Mouse (Mus musculus) intestine, embryonic 16.5 days (tissue): ENCODE data around the gene E2f6. TPM values are rescaled to one million over a fixed set of nuclear protein-coding genes. Genes with fewer than 3 reads are reported as not detected.
A peak's percentile ranks its signal among the peaks of the same experiment; 100 is the strongest.

Source experiments
- ATAC-seq: fragments of 200-750 bp; cut with Nextera tagmentation; 2 replicates; pipeline ENCODE4 v1.8.0; 2017; ENCODE audit warnings: moderate TSS enrichment, moderate library complexity
- H3K27ac ChIP-seq: fragments of 300-500 bp; sonication (generic); 2 replicates; pipeline ENCODE4 v1.5.1; 2014; ENCODE audit warnings: mild to moderate bottlenecking, low read length
- H3K27me3 ChIP-seq: fragments of 300-500 bp; sonication (generic); replicated peaks from 2 replicates; pipeline ENCODE4 v1.6.1; 2014; ENCODE audit warnings: low read length, control low read depth, mixed read lengths; ENCODE audit not compliant: control insufficient read depth, insufficient read depth
- H3K36me3 ChIP-seq: fragments of 300-500 bp; sonication (generic); 2 replicates; pipeline ENCODE4 v1.6.1; 2014; ENCODE audit warnings: low read length, control low read depth; ENCODE audit not compliant: control insufficient read depth, insufficient read depth
- H3K4me1 ChIP-seq: fragments of 300-500 bp; sonication (generic); 2 replicates; pipeline ENCODE4 v1.6.1; 2014; ENCODE audit warnings: low read length, control low read depth, mixed read lengths; ENCODE audit not compliant: control insufficient read depth, insufficient read depth
- H3K4me2 ChIP-seq: fragments of 300-500 bp; sonication (generic); 2 replicates; pipeline ENCODE4 v1.6.1; 2014; ENCODE audit warnings: low read depth, low read length, control low read depth
- H3K4me3 ChIP-seq: fragments of 300-500 bp; sonication (generic); 2 replicates; pipeline ENCODE4 v1.5.1; 2014; ENCODE audit warnings: mild to moderate bottlenecking, low read length
- H3K9ac ChIP-seq: fragments of 300-500 bp; sonication (generic); 2 replicates; pipeline ENCODE4 v1.6.1; 2014; ENCODE audit warnings: low read depth, low read length
- H3K9me3 ChIP-seq: fragments of 300-500 bp; sonication (generic); 2 replicates; pipeline ENCODE4 v1.6.1; 2016; ENCODE audit warnings: low read length, control low read depth; ENCODE audit not compliant: control insufficient read depth
- WGBS: fragments of 180-500 bp; shearing (Covaris S2); extraction: QIAGEN DNeasy Blood & Tissue Kit; methylation state at CpG from one replicate; pipeline ENCODE4 v1.1.7; 2014; 5-methylcytosine and 5-hydroxymethylcytosine counted together
- polyA plus RNA-seq: library from polyadenylated mRNA; unstranded; fragments of >200 nt; fragmentation: Nextera tagmentation; extraction: Ambion mirVana; gene quantifications from 2 replicates; pipeline ENCODE4 v1.2.1, GENCODE M21; 2015

The E2f6 gene
- polyA plus RNA-seq: 28.9 and 29.5 TPM in 2 replicates

DNA sequence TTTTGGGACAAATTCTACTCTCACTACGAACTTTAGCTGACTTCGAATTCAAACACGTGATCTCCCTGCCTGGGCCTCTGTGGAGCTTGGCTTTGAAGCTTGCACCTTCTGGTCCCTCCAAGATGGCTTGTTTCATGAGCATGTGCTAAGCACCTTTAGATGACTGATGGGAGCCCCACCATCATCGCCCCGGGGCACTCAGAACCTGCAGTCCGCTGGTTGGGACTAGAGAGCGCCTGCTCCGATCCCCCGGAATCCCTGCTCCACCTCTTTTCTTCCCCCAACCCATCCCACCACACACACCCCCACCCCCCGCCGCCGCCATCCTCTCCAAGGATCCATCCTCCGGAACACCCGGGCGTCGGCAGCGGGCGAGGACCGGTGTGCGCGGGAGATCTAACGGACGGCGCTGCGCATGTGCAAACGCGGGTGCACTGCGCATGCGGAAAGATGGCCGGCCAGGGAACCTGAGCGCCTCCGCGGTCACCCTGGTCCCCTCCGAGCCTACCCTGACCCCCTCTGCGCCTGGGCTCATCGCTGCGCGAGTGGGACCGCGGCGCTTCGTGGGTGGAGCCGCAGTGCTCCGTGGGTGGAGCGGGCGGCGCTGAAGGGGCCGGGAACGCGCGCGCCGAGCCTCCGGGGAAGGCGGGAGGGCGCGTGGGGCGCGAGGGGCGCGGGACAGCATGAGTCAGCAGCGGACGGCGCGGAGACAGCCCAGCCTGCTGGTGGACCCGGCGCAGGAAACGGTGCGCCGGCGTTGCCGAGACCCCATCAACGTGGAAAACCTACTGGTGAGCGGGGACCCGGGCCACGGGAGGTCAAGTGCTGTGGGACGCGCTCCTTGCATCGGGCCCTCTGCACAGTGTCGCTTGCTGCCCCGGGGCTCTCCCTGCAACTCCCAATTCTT, at the start of gene E2f6:
E2f6 (plus strand) TSS at position 439 of the 907 bp plus-strand sequence.
- H3K27ac ChIP-seq: peak within 1 kb of the TSS; percentile 65; the same call in 1 of the 2 replicates

DNA sequence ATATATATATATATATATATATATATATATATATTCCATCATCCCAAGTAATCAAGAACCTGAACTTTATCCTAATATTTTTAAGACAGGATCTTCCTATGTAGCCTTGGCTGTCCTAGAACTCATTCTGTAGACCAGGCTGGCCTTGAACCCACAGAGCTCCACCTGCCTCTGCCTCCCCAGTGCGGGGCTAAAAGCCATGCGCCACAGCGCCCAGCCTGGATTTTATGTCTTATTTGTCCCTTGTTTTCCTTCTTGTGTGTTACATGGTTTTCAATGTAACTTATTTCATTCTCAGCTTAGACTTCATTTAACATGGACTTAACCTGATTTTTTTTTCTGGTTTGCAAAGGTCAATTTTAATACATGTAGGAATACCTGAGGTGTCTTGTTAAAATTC, 49.3 kb upstream of the E2f6 start:
- 96% methylated on average over 3 of the region's 3 CpGs for WGBS
- Histone ChIP-seq H3K27ac (no peak overlapping the region), H3K9ac (no peak overlapping the region), H3K36me3 (no peaks in the 10 kb centered on the region), H3K4me1 (0 out of 2 replicates have a peak, but pooled peaks cover 6% of the 10 kb centered on the region), H3K4me2 (no peak overlapping the region), H3K9me3 (no peaks in the 10 kb centered on the region), H3K27me3 (no peaks in the 10 kb centered on the region), H3K4me3 (no peak overlapping the region)
- no peak for ATAC-seq

More for the DNA sequence above, at the start of gene E2f6:
- Histone ChIP-seq H3K4me2 (peak within 1 kb of the TSS; percentile 91), H3K4me1 (no peaks in the 10 kb centered on the region; the same call in 1 of the 2 replicates), H3K36me3 (no peaks in the 10 kb centered on the region), H3K27me3 (peaks cover 2% of the 10 kb centered on the region; the same call in 1 of the 2 replicates), H3K9me3 (no peaks in the 10 kb centered on the region), H3K4me3 (peak within 1 kb of the TSS; percentile 87), H3K9ac (peak within 1 kb of the TSS; percentile 90)
- WGBS: 5% methylated on average over 80 of the region's 81 CpGs
- peak; percentile 84 for ATAC-seq

DNA sequence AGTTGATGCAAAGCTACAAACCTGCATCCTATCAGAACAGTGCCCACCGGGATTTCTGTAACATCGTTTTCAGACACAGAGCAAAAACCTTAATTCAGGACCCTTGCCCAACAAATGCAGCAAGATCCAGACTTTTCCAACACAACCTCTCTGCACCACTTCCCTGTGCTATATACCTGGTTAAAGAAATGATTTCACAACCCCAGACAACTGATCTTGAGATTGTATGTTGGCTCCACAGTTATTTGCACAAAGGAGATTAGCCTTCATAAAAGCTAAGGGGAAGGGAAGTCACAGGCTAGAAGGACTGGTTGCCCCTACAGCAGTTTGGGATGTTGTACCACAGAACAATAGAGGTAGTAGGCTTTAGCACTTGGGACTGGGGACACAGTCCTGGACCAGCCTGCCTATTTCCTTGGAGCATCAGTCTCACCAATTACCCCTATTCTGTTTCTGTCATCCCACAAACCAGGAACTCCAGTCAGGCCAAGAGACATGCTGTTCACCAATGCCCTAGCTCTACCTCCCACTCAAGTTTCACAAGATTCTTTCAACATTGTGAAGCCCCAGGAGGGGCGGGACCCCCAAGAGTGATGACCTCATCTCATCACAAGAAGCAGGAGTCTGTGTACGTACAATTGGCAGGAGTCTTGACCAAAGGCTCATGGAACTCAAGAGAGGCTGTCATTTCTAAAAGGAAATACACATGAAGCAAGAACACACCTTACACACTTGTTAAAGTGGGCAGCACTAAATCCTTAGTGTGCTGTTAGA, 46.9 kb upstream of the E2f6 start:
- H3K4me3 ChIP-seq: no peak overlapping the region

DNA sequence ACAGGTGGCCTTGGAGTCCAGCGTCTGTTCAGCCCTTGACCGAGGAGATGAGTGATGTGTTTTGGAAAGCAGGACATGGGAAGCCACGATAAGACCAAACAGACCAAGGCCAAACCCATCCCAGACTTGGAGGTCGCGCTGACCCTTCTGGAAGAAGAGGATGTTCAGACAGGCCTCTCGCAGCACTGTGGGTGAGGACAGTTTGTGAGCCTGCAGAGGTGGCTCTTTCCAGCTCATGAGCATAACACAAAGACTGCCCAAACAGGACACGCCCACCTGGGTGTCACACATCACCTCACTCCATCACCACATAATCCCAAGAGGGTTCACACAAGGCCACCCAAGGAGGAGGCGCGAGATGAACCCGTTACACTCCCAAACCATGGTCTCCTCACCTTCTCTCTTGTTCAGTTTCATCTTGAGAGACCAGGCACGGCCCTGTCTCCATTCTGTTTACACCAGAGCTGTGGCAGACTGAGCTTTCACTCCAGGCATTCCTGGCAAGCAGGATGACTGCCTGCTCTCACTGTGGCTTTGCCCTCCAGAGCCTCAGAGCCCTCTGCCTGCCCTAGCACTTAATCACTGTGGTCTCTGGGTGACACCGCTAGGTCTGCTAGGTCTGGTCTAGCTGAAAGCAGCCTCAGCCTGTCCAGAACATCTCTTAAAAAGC, 45.9 kb upstream of the E2f6 start:
- no peak overlapping the region for H3K4me2 ChIP-seq
- no peak overlapping the region for H3K4me3 ChIP-seq
- H3K27me3 ChIP-seq: no peaks in the 10 kb centered on the region
- H3K36me3 ChIP-seq: no peaks in the 10 kb centered on the region
- no peak overlapping the region for H3K9ac ChIP-seq
- 56% methylated on average over 12 of the region's 12 CpGs for WGBS
- H3K27ac ChIP-seq: no peak overlapping the region
- 0 out of 2 replicates have a peak, but pooled peaks cover 6% of the 10 kb centered on the region for H3K4me1 ChIP-seq
- H3K9me3 ChIP-seq: no peaks in the 10 kb centered on the region
- no peak for ATAC-seq

More for the DNA sequence above, 46.9 kb upstream of the E2f6 start:
- WGBS: 77% methylated on average over 4 of the region's 4 CpGs
- Histone ChIP-seq H3K27ac (no peak overlapping the region), H3K36me3 (no peaks in the 10 kb centered on the region), H3K4me1 (0 out of 2 replicates have a peak, but pooled peaks cover 6% of the 10 kb centered on the region), H3K9ac (no peak overlapping the region), H3K4me2 (no peak overlapping the region), H3K9me3 (no peaks in the 10 kb centered on the region), H3K27me3 (no peaks in the 10 kb centered on the region)
- peak; percentile 58 for ATAC-seq

DNA sequence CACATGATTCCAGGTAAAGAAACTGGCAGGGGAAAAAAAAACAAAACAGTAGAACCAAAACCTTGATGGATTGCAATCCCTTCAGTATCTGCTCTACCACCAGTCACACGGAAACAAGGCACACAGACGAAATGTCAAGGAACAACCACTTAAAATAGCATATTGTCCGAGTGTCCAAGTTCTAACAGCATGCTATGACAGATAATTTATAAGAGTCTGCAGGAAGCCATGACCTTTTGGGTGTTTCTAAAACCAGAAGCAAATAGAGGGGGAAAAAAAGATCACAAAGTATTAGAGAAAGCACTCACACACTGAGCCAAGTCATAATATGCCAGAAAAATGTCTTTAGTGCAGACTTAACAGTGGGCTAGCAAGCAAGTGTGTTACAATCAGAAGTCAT, 42.5 kb upstream of the E2f6 start:
- H3K4me2 ChIP-seq: no peak overlapping the region
- H3K27me3 ChIP-seq: no peaks in the 10 kb centered on the region
- no peak overlapping the region for H3K9ac ChIP-seq
- WGBS: 46% methylated on average over 3 of the region's 3 CpGs
- H3K4me1 ChIP-seq: 0 out of 2 replicates have a peak, but pooled peaks cover 2% of the 10 kb centered on the region
- H3K4me3 ChIP-seq: no peak overlapping the region
- H3K9me3 ChIP-seq: no peaks in the 10 kb centered on the region
- ATAC-seq: no peak
- H3K27ac ChIP-seq: no peak overlapping the region
- no peaks in the 10 kb centered on the region for H3K36me3 ChIP-seq

DNA sequence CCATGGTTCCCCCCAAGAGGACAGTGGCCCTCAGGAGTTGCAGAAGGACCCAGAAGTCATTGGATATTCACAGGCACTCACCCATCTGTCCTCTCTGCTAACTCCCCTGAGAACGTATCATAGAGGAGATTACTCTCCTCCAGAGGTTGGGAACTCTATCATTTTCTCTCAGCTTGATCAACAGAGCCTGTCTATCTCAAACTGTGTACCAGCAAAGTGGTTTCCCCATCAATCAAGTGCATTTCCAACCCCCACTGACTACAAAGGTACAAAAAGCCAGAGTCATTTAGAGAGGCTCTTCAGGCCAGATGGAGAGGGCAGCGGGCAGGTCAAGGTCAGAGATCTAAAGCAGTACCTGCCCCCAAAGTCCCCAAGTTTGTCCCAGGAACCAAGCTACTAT, 42.1 kb upstream of the E2f6 start:
- Histone ChIP-seq H3K27ac (no peak overlapping the region), H3K9me3 (no peaks in the 10 kb centered on the region), H3K9ac (no peak overlapping the region), H3K4me1 (0 out of 2 replicates have a peak, but pooled peaks cover 2% of the 10 kb centered on the region), H3K36me3 (no peaks in the 10 kb centered on the region), H3K27me3 (no peaks in the 10 kb centered on the region), H3K4me3 (no peak overlapping the region), H3K4me2 (no peak overlapping the region)
- 77% methylated on average over 2 of the region's 2 CpGs for WGBS
- ATAC-seq: no peak

DNA sequence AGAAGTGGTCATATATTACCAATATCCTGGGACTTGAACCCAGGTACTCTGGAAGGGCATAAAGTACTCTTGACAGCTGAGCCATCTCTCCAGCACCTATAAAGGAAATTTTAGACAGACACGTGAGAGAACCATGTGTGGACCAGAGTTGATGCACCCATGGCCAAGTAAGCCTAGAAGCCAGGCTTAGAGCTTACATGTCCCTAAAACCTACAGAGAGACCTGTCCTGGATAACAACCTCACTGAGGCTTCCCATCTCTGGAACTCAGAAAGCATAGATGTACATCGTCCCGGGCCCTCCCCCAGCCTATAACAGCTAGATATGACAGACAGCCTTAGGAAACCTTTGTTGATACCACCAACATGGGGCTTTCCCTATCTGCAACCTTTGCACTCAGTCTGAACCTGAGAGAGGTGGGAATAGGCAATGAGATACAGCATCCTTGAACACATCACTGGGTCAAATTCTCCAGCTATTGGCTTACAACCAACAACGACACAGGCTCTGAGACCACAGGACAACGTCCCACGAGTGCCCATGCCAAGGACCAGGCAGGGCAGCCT, 41.1 kb upstream of the E2f6 start:
- no peaks in the 10 kb centered on the region for H3K27me3 ChIP-seq
- no peak overlapping the region for H3K4me3 ChIP-seq
- H3K36me3 ChIP-seq: no peaks in the 10 kb centered on the region
- H3K4me1 ChIP-seq: no peaks in the 10 kb centered on the region
- WGBS: 82% methylated on average over 6 of the region's 6 CpGs
- H3K9ac ChIP-seq: no peak overlapping the region
- peak; percentile 36; the same call in 1 of the 2 replicates for ATAC-seq
- no peaks in the 10 kb centered on the region for H3K9me3 ChIP-seq
- no peak overlapping the region for H3K4me2 ChIP-seq
- no peak overlapping the region for H3K27ac ChIP-seq

DNA sequence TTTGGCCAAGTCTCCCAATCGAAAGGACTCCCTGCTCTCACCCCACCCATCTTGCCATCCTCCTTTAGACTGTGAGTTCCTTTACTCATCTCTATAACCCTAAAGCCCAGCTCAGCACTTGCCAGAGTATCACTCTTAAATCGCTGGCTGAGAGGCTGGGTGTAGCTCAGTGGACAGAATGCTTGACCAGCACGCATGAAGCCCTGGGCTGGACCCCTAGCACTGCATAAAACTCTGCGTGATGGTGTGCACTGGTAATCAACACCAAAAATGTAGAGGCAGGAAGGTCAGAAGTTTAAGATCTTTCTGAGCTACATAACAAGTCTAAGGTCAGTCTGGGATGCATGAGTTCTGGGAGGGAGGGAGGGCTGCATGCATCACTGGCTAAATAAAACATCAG, 36.2 kb upstream of the E2f6 start:
- no peaks in the 10 kb centered on the region for H3K4me1 ChIP-seq
- WGBS: 88% methylated on average over 4 of the region's 4 CpGs

More for the DNA sequence above, 36.2 kb upstream of the E2f6 start:
- no peak overlapping the region for H3K27ac ChIP-seq
- H3K4me3 ChIP-seq: no peak overlapping the region
- H3K27me3 ChIP-seq: no peaks in the 10 kb centered on the region
- H3K9ac ChIP-seq: no peak overlapping the region
- no peak overlapping the region for H3K4me2 ChIP-seq
- no peaks in the 10 kb centered on the region for H3K36me3 ChIP-seq
- no peak for ATAC-seq
- no peaks in the 10 kb centered on the region for H3K9me3 ChIP-seq
